Mouse (Mus musculus): ENCODE measurements around the gene Cpne7. TPM values are rescaled to one million over a fixed set of nuclear protein-coding genes. Genes with fewer than 3 reads are reported as not detected.

Cpne7 gene
- polyA plus RNA-seq, 1 experiment, result 196 TPM

DNA sequence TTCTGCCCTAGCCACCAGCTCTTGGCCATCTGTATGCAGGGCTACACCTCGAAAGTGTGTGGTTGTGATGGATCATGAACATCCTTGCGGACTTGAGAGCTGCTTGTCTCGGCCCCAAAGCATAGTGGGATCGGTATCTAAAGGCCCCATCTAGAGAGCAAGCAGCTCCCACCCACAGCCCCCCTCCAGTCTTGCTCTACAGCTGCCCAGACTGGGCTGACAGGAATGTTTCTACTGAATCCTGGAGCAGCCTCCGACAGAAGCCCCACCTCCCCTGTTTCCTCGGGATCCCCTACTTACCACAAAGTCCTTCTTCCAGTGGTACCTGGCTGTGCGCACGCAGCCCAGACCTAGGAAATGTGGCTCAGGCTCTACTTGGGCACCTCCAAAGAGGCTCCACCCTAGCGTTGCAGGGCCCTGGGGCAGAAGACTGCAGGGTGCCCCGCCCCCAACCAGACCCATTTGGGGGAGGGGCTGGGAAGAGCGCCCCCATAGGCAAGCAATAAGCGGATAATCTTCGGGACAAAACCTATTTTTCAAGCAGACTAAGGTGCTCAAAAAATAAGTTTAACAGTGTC is 40.8 kb downstream of the Cpne7 start, which contains the start of gene Sult5a1:
Sult5a1 (minus strand) TSS at position 428 of the 578 bp plus-strand sequence.
- DNase-seq (ENCODE audit: extremely low spot score in 1 of 2, low spot score in 1 of 2), result no peak

DNA sequence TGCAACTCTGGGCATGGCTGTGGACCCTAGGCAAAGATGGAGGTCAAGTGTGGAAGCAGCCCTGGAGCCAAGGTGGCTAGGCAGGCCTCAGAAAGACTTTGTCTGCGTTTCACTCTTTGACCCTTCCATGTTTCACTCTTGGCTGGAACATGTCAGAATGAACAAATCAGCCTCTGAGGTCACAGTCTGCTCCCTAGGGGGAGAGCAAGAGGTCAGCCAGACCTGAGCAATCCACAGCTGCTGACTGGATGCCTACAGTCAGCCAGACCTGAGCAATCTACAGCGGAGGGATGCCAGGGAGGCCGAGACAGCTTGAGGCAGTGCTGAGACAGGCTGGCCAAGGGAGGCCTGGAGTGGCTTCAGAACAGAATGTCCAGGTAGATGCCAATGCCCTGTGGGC is 64.2 kb downstream of the Cpne7 start:
- no peak for DNase-seq (ENCODE audit: extremely low spot score in 1 of 2, low spot score in 1 of 2)

Other genes starting within 250 kb of the Cpne7 start
- 97.3 and 101 TPM in 2 replicates for gene Ankrd11, start 75.1 kb upstream of the Cpne7 start, polyA plus RNA-seq (2012; rRNA removed)
- 90.1 and 103 TPM in 2 replicates for gene Spg7, start 54.4 kb upstream of the Cpne7 start, polyA plus RNA-seq (2012; rRNA removed)
- gene Rpl13, start 15.0 kb upstream of the Cpne7 start, polyA plus RNA-seq (2012; rRNA removed), result 1,060 and 1,106 TPM in 2 replicates
- gene Sult5a1, start 40.9 kb downstream of the Cpne7 start, polyA plus RNA-seq (2012; rRNA removed), result 0.80 and 0.98 TPM in 2 replicates
- 0.21 and 0.36 TPM in 2 replicates for gene Dpep1, start 68.9 kb downstream of the Cpne7 start, polyA plus RNA-seq (2012; rRNA removed)
- gene Chmp1a, start 95.4 kb downstream of the Cpne7 start, polyA plus RNA-seq (2012; rRNA removed), result 127 and 130 TPM in 2 replicates
- 9.3 and 9.7 TPM in 2 replicates for gene Spata33, start 95.5 kb downstream of the Cpne7 start, polyA plus RNA-seq (2012; rRNA removed)
- gene Cdk10, start 107.5 kb downstream of the Cpne7 start, polyA plus RNA-seq (2012; rRNA removed), result 137 and 152 TPM in 2 replicates
- 46.3 and 53.3 TPM in 2 replicates for gene Spata2l, start 118.9 kb downstream of the Cpne7 start, polyA plus RNA-seq (2012; rRNA removed)
- gene Zfp276, start 136.8 kb downstream of the Cpne7 start, polyA plus RNA-seq (2012; rRNA removed), result 27.4 and 32.1 TPM in 2 replicates
- gene Vps9d1, start 137.0 kb downstream of the Cpne7 start, polyA plus RNA-seq (2012; rRNA removed), result 97.9 and 108 TPM in 2 replicates
- 3.1 and 4.1 TPM in 2 replicates for gene Fanca, start 201.2 kb downstream of the Cpne7 start, polyA plus RNA-seq (2012; rRNA removed)
- 17.4 and 20.8 TPM in 2 replicates for gene Spire2, start 215.3 kb downstream of the Cpne7 start, polyA plus RNA-seq (2012; rRNA removed)

Data from frontal cortex, adult 2 months (tissue).